Mouse (Mus musculus) gastrocnemius, postnatal 25 days (tissue): Measurements from ENCODE around the gene Tmem130. TPM values are rescaled to one million over a fixed set of nuclear protein-coding genes. Genes with fewer than 3 reads are reported as not detected.
"Not testable (repeated sequence)": the region's sequence is repeated elsewhere in the genome, so short reads cannot be mapped to it uniquely, and the experiment has no call there.

Experiments
- DNase-seq: peaks from one replicate; pipeline ENCODE4 v3.0.0; 2022
- long read RNA-seq, 2 experiments: library from polyadenylated mRNA; stranded (forward); transcript quantifications; one replicate each; pipeline ENCODE4 v2.0.0; 2021
- total RNA-seq, 2 experiments: library from RNA; stranded (reverse); gene quantifications; 1 replicate in 1 of 2; 2 replicates in 1 of 2; pipeline ENCODE4 v1.2.3; 2021

The Tmem130 gene
- not detected for total RNA-seq
- long read RNA-seq, experiment 1, result 0 reads
- long read RNA-seq, experiment 2, result 0 reads

DNA sequence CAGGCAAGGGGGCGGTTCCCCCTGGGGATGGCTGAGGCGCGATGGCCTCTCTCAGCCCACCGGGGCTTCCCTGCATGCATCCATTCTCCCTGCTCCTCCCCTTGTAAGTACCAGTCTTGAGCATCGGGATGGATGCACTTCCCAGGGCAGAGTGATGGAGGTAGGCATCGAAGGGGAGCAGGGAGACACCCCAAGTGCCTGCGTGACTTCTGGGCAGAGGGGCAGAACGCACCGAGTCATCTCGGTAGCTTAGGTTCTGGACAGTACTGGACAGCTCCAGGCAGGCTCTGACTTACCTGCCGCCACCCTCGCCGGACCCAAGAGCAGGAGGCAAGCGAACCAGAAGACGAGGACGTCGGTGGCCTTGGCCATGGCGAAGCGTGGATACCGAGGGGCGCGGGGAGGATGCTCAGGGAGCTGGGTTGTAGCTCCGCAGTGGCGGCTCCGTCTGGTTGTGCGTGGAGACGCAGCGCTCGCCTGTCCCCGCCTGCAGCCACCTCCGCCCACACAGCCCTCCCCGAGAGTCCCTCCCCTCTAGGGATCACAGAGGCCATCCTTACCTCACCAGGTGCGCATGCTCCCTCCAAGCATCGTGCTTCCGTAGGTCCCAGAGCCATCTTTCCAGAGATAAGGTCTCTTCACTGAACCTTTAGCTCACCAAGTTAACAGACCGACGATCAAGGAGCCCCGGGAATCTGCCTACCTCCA, at the start of gene Tmem130:
Gene Tmem130 (minus strand): TSS at position 658 of the 708 bp plus-strand sequence.
- DNase-seq, result no peak

DNA sequence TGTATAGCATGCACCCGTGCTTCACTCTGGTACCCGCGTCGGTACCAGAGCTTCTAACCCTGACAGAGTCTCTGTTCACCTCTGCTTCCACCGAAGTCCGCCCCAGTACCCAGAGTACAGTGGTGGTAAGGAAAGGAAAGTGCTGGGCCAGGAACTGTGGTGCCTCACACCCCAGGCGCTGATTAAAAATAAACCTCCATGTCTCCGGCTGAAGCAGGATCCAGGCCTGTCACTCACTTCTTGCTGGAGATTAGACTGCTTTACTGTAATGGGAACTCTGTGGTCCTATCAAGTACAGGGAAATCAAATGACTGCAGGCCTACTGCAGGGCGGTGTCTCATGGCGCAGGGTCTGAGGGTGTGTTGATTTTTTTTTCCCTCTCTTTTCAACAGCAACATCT, 45.3 kb upstream of the Tmem130 start:
- no peak for DNase-seq

GRCm38 (mm10) chr5:144804181-144804580, 42.6 kb upstream of the Tmem130 start:
- DNase-seq, result no peak

- DNase-seq, result no peak
Observed at GRCm38 (mm10) chr5:144803066-144803465, 41.4 kb upstream of the Tmem130 start.

GRCm38 (mm10) chr5:144797116-144797515, 35.5 kb upstream of the Tmem130 start:
- DNase-seq, result no peak

DNA sequence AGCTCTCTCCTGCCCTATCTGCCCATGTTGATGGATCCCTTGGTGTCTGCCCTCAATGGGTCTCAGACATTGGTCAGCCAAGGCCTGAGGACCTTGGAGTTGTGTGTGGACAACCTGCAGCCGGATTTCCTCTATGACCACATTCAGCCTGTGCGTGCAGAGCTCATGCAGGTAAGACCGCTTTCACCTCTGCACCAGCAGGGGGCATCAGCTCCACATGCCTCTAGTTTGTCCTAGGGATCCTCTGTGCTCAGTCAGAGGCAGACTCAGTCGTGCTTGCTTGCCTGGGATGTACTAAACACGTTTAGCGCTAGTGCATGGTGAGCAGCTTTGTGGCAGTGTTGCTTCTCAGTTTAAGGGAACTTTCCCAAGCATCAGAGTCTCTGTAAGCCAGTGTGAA, 33.1 kb upstream of the Tmem130 start:
- no peak for DNase-seq

DNA sequence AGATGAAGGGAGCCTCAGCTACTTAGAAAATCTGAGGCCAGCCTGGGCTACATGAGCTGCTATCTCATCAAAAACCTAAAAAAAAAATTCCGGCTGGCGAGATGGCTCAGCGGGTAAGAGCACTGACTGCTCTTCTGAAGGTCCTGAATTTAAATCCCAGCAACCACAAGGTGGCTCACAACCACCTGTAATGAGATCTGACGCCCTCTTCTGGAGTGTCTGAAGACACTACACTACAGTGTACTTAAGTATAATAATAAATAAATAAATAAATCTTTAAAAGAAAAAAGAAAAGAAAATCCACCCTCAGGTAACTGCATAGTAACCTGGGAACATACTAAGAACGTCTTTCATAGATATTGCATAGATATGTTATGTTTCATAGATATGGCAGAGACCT, 31.8 kb upstream of the Tmem130 start:
- DNase-seq, result no peak

DNA sequence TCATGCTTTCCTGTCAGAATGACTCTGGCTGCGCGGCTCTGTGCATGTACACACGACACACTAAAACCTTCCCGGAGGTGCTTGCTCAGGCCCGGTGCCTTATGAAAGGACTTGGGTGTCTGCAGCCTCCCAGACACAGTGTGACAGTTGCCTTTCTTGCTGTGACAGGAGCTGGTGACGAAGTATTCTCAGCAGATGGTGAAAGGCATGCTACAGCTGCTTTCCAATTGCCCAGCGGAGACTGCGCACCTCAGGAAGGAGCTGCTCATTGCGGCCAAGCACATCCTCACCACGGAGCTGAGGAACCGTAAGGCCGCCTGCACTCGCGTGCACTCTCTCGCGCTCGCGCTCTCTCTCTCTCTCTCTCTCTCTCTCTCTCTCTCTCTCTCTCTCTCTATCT, 24.8 kb upstream of the Tmem130 start:
- no peak for DNase-seq

DNA sequence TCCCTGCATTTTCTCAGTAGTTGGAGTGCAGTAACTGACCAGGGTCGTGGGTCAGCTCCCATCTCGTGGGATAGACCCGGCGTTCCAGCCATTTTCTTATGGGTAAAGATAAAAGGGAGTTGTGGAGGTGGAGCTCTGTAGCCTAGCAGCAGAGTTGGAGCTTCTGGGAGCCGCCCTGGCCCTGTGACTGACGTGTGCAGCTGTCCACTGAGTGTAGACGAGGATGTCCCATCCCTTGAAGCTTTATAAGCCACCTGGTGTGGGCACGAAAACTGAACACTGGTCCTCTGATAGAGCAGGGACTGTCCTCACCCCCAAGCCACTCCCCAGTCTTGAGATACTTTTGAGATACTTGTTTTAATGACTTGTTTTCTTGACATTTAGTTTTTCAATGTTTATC, 19.0 kb upstream of the Tmem130 start:
- DNase-seq, result no peak

GRCm38 (mm10) chr5:144773231-144773630, 11.6 kb upstream of the Tmem130 start:
- DNase-seq, result no peak

GRCm38 (mm10) chr5:144769067-144769482, 7.5 kb upstream of the Tmem130 start:
- DNase-seq, result no peak

DNA sequence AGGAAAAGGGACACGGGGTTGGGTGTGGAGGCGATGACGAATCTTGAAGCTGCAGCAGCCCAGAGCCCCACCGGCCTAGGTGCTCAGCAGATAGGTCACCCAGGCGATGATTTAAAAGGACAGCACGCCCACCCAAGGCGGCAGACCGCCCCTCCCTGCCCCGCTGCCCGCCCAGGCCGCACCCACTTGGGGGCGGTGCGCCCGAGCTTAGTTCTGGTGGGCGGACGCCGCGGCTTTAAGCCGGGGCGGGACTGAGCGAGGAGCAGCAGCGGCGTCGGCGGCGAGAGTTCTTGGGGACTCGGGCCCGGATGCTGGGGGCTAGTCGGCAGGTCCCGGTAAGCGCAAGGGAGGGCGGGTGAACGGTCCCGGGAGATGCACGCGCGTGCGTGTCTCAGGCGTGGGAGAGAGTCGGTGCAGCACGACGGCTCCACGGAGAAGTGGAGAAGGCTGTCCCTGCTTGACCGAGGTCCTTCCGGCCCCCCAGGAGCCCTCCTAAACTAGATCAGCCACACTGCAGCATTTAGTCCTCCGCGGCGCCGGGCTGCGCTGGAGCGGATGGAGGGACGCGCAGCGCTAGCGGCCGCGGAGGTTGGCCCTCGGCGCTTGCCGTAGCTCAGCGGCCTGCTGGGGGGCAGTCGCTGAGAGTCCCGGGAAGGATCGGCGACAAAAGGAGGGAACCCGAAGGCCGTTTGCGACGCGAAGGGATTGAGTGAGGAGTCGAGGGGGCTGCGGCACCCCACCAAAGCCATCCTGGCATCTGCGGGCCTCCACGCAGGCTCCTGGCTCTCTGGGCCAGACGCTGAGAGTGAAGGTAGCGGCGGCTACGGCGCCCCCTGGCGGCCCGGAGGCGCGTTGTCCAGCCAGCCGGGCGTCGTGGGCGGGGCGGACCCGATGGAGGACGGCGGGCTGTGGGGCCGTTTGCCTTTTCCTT, 6.6 kb upstream of the Tmem130 start:
- peak; percentile 91 for DNase-seq

DNA sequence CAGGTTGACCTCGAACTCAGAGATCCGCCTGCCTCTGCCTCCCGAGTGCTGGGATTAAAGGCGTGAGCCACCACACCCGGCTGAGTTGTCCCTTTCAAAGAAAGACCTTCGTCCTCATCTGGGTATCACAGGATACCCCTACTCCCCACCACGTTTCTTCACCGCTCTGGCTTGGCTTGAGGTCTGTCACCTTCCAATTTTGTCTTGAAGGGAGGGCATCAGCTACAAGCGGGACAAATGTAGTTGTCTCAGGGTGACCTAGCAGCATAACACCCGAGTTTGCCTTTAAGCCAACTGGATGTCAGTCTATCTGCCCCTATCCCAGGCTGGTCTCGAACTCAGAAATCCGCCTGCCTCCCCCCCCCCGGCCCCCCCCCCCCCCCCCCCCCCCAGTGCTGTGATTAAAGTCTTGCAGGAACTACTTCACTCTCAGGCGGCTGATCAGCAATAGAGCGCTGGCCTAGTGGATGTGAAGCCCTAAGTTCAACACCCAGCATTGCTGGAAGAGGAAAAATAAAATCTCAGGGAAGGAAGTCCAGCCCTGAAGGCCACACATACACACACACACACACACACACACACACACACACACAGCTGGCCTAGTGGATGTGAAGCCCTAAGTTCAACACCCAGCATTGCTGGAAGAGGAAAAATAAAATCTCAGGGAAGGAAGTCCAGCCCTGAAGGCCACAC, 5.6 kb upstream of the Tmem130 start, which contains the start of gene Trrap:
Gene Trrap (plus strand): TSS at position 627 of the 693 bp plus-strand sequence.
- not testable (repeated sequence) for DNase-seq

DNA sequence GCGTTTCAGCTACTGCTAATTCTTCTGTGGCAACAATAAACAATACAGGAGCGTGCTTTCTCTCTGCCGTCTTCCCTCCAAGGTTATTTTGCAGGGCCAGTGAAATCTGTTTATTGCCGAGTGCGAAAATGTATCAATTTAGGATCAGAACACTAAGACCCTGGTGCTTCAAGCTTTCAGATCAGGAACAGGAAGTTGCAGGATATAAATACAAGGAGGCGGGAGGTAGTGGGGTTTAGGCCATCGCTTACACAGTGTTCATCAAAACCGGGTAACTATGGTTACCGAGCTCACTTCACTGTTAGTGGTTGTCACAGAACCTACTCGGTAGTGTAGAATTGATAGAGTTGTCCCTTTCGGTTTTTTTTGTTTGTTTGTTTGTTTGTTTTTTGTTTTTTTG, 5.0 kb upstream of the Tmem130 start:
- DNase-seq, result no peak

DNA sequence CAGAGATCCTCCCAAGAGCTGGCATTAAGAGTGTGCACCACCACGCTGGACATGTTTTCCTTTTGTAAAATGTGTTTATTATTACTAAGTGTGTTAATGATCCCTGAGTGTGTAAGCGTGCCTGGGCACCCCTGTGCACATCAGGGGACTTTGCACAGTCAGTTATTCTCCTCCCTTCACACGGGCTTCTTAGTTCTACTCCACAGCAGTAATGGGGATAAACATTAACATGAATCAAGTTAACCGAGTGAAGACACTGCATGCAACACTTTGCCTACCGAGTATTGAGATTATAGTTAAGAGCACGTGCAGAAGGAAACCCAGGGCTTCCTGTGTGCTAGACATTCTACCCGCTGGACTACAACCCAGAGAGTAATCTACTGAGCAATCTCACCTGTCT, 4.4 kb upstream of the Tmem130 start:
- no peak for DNase-seq

- DNase-seq, result no peak
Observed at GRCm38 (mm10) chr5:144758422-144758821, 3.2 kb downstream of the Tmem130 start.

DNA sequence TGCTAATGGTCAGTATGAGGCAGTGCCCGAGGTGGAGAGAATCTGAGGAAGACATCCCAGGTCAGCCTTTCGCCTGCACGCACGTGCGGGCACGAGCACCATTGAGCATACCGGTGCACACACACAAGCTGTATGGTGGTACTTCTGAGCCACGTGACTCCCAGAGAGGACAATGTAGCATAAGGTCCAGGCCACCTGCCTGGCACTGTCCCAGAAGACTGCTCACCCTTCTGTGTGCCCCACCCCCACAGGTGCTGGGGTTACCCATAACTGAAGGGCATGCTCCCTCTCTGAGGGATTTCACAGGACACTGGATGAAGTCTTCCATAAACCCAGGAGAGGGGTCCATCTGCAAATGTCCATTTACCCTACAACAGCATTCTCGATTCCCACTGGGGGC, 4.2 kb downstream of the Tmem130 start:
- DNase-seq, result no peak

DNA sequence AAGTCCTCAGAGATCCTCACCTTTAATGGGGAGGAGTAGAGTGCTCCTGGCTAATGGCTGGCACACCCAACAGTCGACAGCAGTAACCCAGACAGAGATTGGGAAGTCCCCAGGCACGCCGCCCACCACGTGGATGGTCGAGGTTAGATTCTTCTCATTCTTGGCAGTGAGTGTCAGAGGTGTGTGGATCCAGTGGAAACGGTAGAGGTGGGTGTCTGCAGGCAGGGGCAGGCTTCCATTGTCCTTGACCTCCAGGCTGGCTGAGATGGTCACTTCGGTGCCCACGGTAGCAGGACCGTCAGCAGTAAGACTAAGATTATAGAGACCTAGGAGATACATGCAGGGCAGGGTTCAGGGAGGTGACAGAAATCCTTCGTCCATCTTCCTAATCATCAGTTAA, 6.4 kb downstream of the Tmem130 start:
- DNase-seq, result no peak

- DNase-seq, result no peak
Observed at GRCm38 (mm10) chr5:144753041-144753440, 8.6 kb downstream of the Tmem130 start.

DNA sequence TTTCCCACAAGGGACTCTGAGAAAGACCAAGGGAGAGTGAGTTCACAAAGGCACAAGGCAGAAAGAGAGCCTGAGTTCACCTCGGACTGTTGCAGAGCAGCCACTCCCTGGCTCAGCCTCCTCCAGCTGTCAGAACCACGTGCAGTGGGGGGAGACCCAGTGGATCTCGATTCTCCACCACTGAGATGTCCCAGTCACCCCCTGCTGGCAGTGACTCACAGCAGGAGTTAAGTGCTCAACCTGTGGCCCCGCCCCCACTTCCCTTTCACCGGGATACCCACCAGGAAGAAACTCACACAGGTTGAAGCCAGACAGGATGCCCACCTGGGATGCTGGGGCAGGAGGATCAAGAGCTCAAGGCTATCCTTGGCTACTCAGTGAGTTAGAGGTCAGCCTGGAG, 9.2 kb downstream of the Tmem130 start:
- DNase-seq, result no peak

DNA sequence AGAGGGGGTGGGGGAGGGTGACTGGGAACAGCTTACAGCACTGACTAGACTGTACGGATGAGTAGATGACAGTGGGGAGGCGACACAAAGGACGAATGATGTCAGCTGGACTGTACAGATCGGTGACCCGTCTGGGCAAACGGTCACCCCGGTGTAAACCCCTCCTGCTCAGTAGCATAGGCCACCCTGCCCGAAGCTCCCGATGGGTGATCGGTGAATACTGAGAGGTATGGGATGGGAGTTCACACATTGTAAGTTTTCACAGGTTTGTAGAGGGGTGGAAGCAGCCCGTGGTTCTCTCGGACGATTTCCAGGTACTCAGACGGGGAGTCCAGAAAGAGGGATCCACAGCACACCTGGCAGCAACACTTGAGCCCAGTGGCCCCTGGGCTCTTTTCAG, 24.5 kb downstream of the Tmem130 start:
- DNase-seq, result no peak

GRCm38 (mm10) chr5:144734949-144735348, 26.7 kb downstream of the Tmem130 start:
- DNase-seq, result peak; percentile 22

DNA sequence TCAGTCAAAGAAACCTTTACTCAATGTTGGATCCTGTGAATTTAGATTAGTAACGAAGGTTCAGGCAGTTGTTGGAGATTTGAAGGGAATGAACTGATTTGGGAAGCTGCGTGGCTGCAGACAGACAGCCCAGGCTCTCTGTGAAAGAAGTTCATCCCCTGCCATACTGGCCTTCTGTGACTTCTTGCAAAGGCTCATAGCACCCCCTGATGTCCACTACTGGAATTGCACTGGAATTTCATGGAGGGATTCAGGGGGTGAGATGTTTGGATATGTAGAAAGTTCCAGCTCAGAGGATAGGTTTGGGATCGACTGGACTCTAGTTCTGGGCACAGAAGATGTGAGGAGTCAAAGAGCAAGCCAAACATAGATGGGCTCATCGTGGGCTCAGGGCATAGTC, 27.7 kb downstream of the Tmem130 start:
- DNase-seq, result no peak
